Mouse (Mus musculus) CH12.LX (cell line): ENCODE results near the gene Edem3. TPM values are rescaled to one million over a fixed set of nuclear protein-coding genes. Genes with fewer than 3 reads are reported as not detected.
A peak's percentile ranks its signal among the peaks of the same experiment; 100 is the strongest.

ENCODE experiments used
- DNase-seq: peaks from one replicate; pipeline ENCODE4 v3.0.0-alpha.2; 2013; ENCODE audit errors: extremely low read depth
- H3K27ac ChIP-seq: 2 replicates; pipeline ENCODE4 v1.5.1; 2012; ENCODE audit warnings: low read depth, mild to moderate bottlenecking, control low read depth, moderate library complexity; ENCODE audit not compliant: insufficient read depth
- H3K27me3 ChIP-seq: replicated peaks from 2 replicates; pipeline ENCODE3; 2012; ENCODE audit warnings: inconsistent platforms
- H3K36me3 ChIP-seq, 2 experiments: replicated peaks in 1 of 2; 2 replicates each; pipeline versions ENCODE3 to v1.6.1; 2012; ENCODE audit warnings: inconsistent platforms in 1 of 2, low read length in 1 of 2, mild to moderate bottlenecking in 1 of 2, mixed read lengths in 1 of 2, moderate library complexity in 1 of 2; ENCODE audit not compliant: control insufficient read depth in 1 of 2, insufficient read depth in 1 of 2
- H3K4me1 ChIP-seq, 2 experiments: 2 replicates each; pipeline ENCODE4 v1.6.1; 2012; ENCODE audit warnings: inconsistent platforms in 1 of 2, moderate library complexity in 1 of 2; ENCODE audit not compliant: insufficient read depth in 2 of 2, control insufficient read depth in 1 of 2
- H3K4me2 ChIP-seq: 2 replicates; pipeline ENCODE4 v1.6.1; 2012; ENCODE audit warnings: low read depth, mild to moderate bottlenecking, control low read depth; ENCODE audit not compliant: poor library complexity, insufficient read depth, severe bottlenecking
- H3K4me3 ChIP-seq, 3 experiments: fragments of 150-350 bp in 1 of 3; sonication (generic) in 1 of 3; replicated peaks in 1 of 3; 2 replicates each; pipeline versions ENCODE3 to v1.5.1; 2011 to 2012; ENCODE audit warnings: low read depth in 2 of 3, low read length in 2 of 3, mild to moderate bottlenecking in 2 of 3, moderate library complexity in 2 of 3, control low read depth in 1 of 3, improper control_type of control experiment in 1 of 3, inconsistent platforms in 1 of 3, mixed read lengths in 1 of 3; ENCODE audit not compliant: poor library complexity in 1 of 3
- H3K79me2 ChIP-seq: replicated peaks from 2 replicates; pipeline ENCODE4 v1.6.1; 2012; ENCODE audit warnings: mild to moderate bottlenecking, moderate library complexity; ENCODE audit not compliant: control insufficient read depth, poor library complexity, insufficient read depth, severe bottlenecking; ENCODE audit errors: extremely low read depth
- H3K9ac ChIP-seq: 2 replicates; pipeline ENCODE4 v1.6.1; 2012; ENCODE audit warnings: low read depth, mild to moderate bottlenecking, control low read depth, moderate library complexity; ENCODE audit not compliant: insufficient read depth
- H3K9me3 ChIP-seq: replicated peaks from 2 replicates; pipeline ENCODE3; 2012; ENCODE audit warnings: low read length, inconsistent platforms, mixed read lengths
- CHD1 ChIP-seq: IDR thresholded peaks from 2 replicates; pipeline ENCODE4 v1.6.1; 2012; ENCODE audit warnings: low read depth, low read length, improper control_type of control experiment, inconsistent platforms
- CHD2 ChIP-seq: IDR thresholded peaks from 2 replicates; pipeline ENCODE4 v1.6.1; 2011; ENCODE audit warnings: low read length, improper control_type of control experiment
- E2F4 ChIP-seq: IDR thresholded peaks from 2 replicates; pipeline ENCODE4 v1.6.1; 2011; ENCODE audit warnings: low read depth, low read length, improper control_type of control experiment; ENCODE audit not compliant: insufficient replicate concordance
- GABPA ChIP-seq: IDR thresholded peaks from 2 replicates; pipeline ENCODE4 v1.6.1; 2012; ENCODE audit warnings: low read depth, low read length, improper control_type of control experiment, inconsistent platforms; ENCODE audit not compliant: insufficient replicate concordance
- HCFC1 ChIP-seq: IDR thresholded peaks from 2 replicates; pipeline ENCODE4 v1.6.1; 2012; ENCODE audit warnings: low read depth, mild to moderate bottlenecking, inconsistent platforms, low read length, improper control_type of control experiment
- IRF4 ChIP-seq: IDR thresholded peaks from 2 replicates; pipeline ENCODE4 v1.6.1; 2014; ENCODE audit warnings: low read depth, mild to moderate bottlenecking, inconsistent platforms, low read length, improper control_type of control experiment
- JUN ChIP-seq: IDR thresholded peaks from 2 replicates; pipeline ENCODE4 v1.6.1; 2011; ENCODE audit warnings: low read depth, mild to moderate bottlenecking, low read length, improper control_type of control experiment, moderate library complexity; ENCODE audit not compliant: insufficient read depth
- JUND ChIP-seq: conservative IDR thresholded peaks from 2 replicates; pipeline ENCODE4 v1.6.1; 2011; ENCODE audit warnings: low read depth, low read length, improper control_type of control experiment
- KAT2A ChIP-seq: IDR thresholded peaks from 2 replicates; pipeline ENCODE4 v1.6.1; 2012; ENCODE audit warnings: low read length, improper control_type of control experiment, inconsistent platforms; ENCODE audit not compliant: insufficient replicate concordance
- MAFK ChIP-seq: IDR thresholded peaks from 2 replicates; pipeline ENCODE4 v1.6.1; 2011; ENCODE audit warnings: low read length, improper control_type of control experiment; ENCODE audit not compliant: insufficient replicate concordance
- MEF2A ChIP-seq: IDR thresholded peaks from 2 replicates; pipeline ENCODE4 v1.6.1; 2014; ENCODE audit warnings: low read depth, mild to moderate bottlenecking, inconsistent platforms, low read length, improper control_type of control experiment, borderline replicate concordance
- MXI1 ChIP-seq: IDR thresholded peaks from 2 replicates; pipeline ENCODE4 v1.6.1; 2011; ENCODE audit warnings: mild to moderate bottlenecking, low read depth, low read length, improper control_type of control experiment
- MYC ChIP-seq: IDR thresholded peaks from 2 replicates; pipeline ENCODE4 v1.6.1; 2011; ENCODE audit warnings: low read depth, mild to moderate bottlenecking, improper control_type of control experiment, low read length
- NELFE ChIP-seq: IDR thresholded peaks from 2 replicates; pipeline ENCODE4 v1.6.1; 2011; ENCODE audit warnings: low read depth, low read length, improper control_type of control experiment
- POLR2A ChIP-seq: IDR thresholded peaks from 2 replicates; pipeline ENCODE4 v1.6.1; 2011; ENCODE audit warnings: low read depth, mild to moderate bottlenecking, improper control_type of control experiment, low read length
- SMC3 ChIP-seq: IDR thresholded peaks from 2 replicates; pipeline ENCODE4 v1.6.1; 2011; ENCODE audit warnings: low read depth, low read length, improper control_type of control experiment
- TBP ChIP-seq: conservative IDR thresholded peaks from 2 replicates; pipeline ENCODE4 v1.6.1; 2011; ENCODE audit warnings: low read depth, low read length, improper control_type of control experiment
- UBTF ChIP-seq: IDR thresholded peaks from 2 replicates; pipeline ENCODE4 v1.6.1; 2012; ENCODE audit warnings: low read depth, mild to moderate bottlenecking, inconsistent platforms, low read length, improper control_type of control experiment, moderate library complexity
- USF1 ChIP-seq: IDR thresholded peaks from 2 replicates; pipeline ENCODE4 v1.6.1; 2014; ENCODE audit warnings: low read depth, mild to moderate bottlenecking, inconsistent platforms, low read length, improper control_type of control experiment
- ZKSCAN1 ChIP-seq: IDR thresholded peaks from 2 replicates; pipeline ENCODE4 v1.6.1; 2012; ENCODE audit warnings: low read depth, inconsistent platforms, low read length, improper control_type of control experiment, borderline replicate concordance
- ZNF384 ChIP-seq: IDR thresholded peaks from 2 replicates; pipeline ENCODE4 v1.6.1; 2012; ENCODE audit warnings: low read depth, low read length, improper control_type of control experiment, inconsistent platforms
- dilution Hi-C: fragments of 300-500 bp; cut with MboI; formaldehyde crosslinking; loops from 2 replicates; pipeline ENCODE4 v1.14.3; 2020; ENCODE audit warnings: low sequenced_read_pairs; ENCODE audit not compliant: extremely low pct_unique_long_range_greater_than_20kb, extremely low pct_ligation_motif_present
- in situ Hi-C: fragments of 300-500 bp; cut with MboI; formaldehyde crosslinking; loops from 3 replicates; pipeline ENCODE4 v1.14.3; 2019; ENCODE audit warnings: low sequenced_read_pairs, low pct_ligation_motif_present, low pct_unique_long_range_greater_than_20kb, mixed read lengths
- polyA plus RNA-seq: library from polyadenylated mRNA; unstranded; fragments of >175 nt; gene quantifications from 2 replicates; pipeline ENCODE4 v1.2.1, GENCODE M21; 2012; ENCODE audit warnings: low read depth; ENCODE audit not compliant: insufficient read length
- total RNA-seq, 2 experiments: library from RNA; depleted of rRNA; stranded (reverse); fragments of 300-350 nt in 1 of 2; fragments of >200 nt in 1 of 2; gene quantifications; 2 replicates each; pipeline ENCODE4 v1.2.3; 2012 to 2014

Gene Edem3
- total and polyA plus RNA-seq, 3 experiments: 9.8 to 15.8 (median 10.6) TPM

DNA sequence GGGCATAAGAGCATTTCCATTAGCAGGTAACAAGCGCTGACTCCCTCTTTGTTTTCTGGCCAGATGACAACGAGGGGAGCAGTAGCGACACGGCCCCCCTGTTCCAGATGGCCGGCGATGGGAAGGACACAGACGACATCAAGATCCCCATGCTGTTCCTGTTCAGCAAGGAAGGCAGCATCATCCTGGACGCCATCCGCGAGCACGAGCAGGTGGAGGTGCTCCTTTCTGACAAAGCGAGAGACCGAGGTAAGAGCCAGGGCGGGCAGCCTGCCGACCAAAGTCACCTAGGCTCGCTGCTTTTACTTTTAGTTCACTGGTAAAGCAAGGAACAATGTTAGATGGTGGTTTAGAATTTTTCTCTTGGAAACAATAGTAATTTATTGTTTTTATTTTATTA, 56.3 kb downstream of the Edem3 start:
- dilution Hi-C loops: no loop called here
- Histone ChIP-seq H3K36me3 (peaks cover 51 to 73% of the 10 kb centered on the region in 2 experiments), H3K4me2 (no peak overlapping the region), H3K27ac (no peak overlapping the region), H3K27me3 (no peaks in the 10 kb centered on the region), H3K9me3 (peaks cover 11% of the 10 kb centered on the region)
- TF ChIP-seq USF1: no peak
- no peak for TF ChIP-seq MXI1
- no peak for TF ChIP-seq GABPA
- no peak for TF ChIP-seq KAT2A
- no peak for TF ChIP-seq ZNF384
- no peak for TF ChIP-seq NELFE
- TF ChIP-seq, all 38 proteins: peak for 0
- Histone ChIP-seq H3K79me2 (no peaks in the 10 kb centered on the region), H3K4me3 (no peak overlapping the region), H3K4me1 (peaks cover 0 to 8% of the 10 kb centered on the region in 2 experiments; a peak in 2 of 4 replicates), H3K9ac (no peak overlapping the region)
- DNase-seq: no peak
- in situ Hi-C loops: loop anchor here (25.0 kb wide), 1 partner anchor 551 kb away; no protein-coding TSS in a partner anchor

DNA sequence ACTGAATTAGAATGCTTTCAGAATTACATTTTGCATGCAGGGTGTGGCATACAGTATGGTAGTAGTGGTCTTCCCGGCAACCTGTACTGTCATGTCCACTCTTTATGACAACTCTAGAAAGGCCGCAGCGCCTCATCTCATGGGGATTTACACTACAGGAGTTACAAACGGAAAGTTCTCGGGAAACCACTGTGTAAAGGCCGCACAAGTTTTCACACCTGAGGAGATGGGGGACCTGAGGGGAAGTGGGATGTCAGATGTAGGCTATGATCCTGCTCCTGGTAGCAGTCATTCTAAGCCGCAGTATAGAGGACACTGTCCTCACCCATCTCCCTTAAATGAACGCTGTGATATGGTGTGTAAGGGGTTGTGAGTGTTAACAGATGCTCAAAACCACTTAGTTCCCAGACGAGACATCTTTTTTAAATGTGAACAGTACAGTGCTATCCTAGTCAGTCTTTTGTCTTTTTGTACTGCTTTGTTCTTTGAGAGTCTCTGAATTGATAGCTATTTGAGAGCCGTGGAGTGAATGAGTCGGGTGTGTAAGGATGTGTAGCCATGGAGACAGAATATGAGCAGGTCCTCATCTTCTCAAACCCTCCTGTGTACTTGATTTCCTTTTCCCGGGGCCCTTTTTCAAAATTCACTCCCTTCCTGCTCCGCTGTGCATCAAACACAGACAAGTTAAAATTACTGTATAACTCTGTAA, 57.0 kb downstream of the Edem3 start:
- Histone ChIP-seq H3K36me3 (peaks cover 51 to 73% of the 10 kb centered on the region in 2 experiments), H3K79me2 (no peaks in the 10 kb centered on the region), H3K9me3 (peaks cover 11% of the 10 kb centered on the region), H3K4me2 (no peak overlapping the region), H3K27ac (no peak overlapping the region), H3K27me3 (no peaks in the 10 kb centered on the region), H3K4me3 (no peak overlapping the region), H3K4me1 (peaks cover 0 to 11% of the 10 kb centered on the region in 2 experiments; a peak in 2 of 4 replicates), H3K9ac (no peak overlapping the region)
- DNase-seq: no peak
- dilution Hi-C loops: no loop called here
- in situ Hi-C loops: loop anchor here (25.0 kb wide), 1 partner anchor 550 kb away; no protein-coding TSS in a partner anchor
- TF ChIP-seq HCFC1: no peak

DNA sequence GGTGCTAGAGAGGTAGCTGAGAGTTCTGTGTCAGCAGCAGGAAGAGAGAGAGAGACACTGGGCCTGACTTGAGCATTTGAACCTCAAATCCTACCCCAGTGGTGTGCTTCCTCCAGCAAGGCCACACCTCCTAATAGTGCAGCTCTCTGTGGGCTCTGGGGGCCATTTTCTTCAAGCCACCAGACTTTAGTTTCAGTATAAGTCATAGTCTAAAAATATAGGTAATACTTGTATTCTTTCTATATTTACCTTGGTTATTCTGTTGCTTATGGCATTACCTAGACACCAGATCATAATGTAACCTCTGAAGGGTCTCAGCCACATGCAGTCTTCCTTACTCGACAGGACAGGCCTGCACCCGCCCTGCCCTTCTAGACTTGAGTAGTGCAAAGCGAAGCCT, 60.9 kb downstream of the Edem3 start:
- Histone ChIP-seq H3K9me3 (peaks cover 11% of the 10 kb centered on the region), H3K4me1 (peaks cover 0 to 11% of the 10 kb centered on the region in 2 experiments; a peak in 2 of 4 replicates), H3K4me3 (no peak overlapping the region), H3K27me3 (no peaks in the 10 kb centered on the region), H3K79me2 (no peaks in the 10 kb centered on the region), H3K27ac (no peak overlapping the region), H3K9ac (no peak overlapping the region), H3K36me3 (peaks cover 48 to 71% of the 10 kb centered on the region in 2 experiments), H3K4me2 (no peak overlapping the region)
- peak; percentile 61 for DNase-seq
- TF ChIP-seq UBTF (no peak), POLR2A (no peak), MAFK (no peak), NELFE (no peak), MYC (no peak), TBP (no peak), E2F4 (no peak), ZKSCAN1 (no peak), MEF2A (peak; percentile 93), JUN (peak; percentile 67), CHD2 (no peak), MXI1 (no peak), SMC3 (no peak), ZNF384 (no peak), CHD1 (no peak), IRF4 (peak; percentile 71), JUND (peak; percentile 59)
- dilution Hi-C loops: no loop called here
- in situ Hi-C loops: loop anchor here (25.0 kb wide), 1 partner anchor 546 kb away; no protein-coding TSS in a partner anchor
